Mouse (Mus musculus): ENCODE data around the gene Bag6. TPM values are rescaled to one million over a fixed set of nuclear protein-coding genes. Genes with fewer than 3 reads are reported as not detected.
A peak's percentile ranks its signal among the peaks of the same experiment; 100 is the strongest.

The Bag6 gene
- total RNA-seq (2022), result 100 to 1,000 TPM; 233 to 266 (median 242) TPM

- peak; percentile 94 for DNase-seq (ENCODE audit: low spot score)
Observed at GRCm38 (mm10) chr17:35134801-35135590, at the start of gene Bag6. Gene Bag6 (plus strand): TSS chr17:35135178.

- DNase-seq (ENCODE audit: low spot score), result no peak
Observed at GRCm38 (mm10) chr17:35085208-35085865, 49.6 kb upstream of the Bag6 start, which contains the start of gene Ly6g6f. Gene Ly6g6f (minus strand): TSS chr17:35085610.

- no peak for DNase-seq (ENCODE audit: low spot score)
Observed at GRCm38 (mm10) chr17:35088151-35088550, 46.8 kb upstream of the Bag6 start.

- DNase-seq (ENCODE audit: low spot score), result peak; percentile 92
Observed at GRCm38 (mm10) chr17:35088825-35089644, 45.9 kb upstream of the Bag6 start, which contains the start of gene Abhd16a. Gene Abhd16a (plus strand): TSS chr17:35089263.

GRCm38 (mm10) chr17:35090166-35090932, 44.6 kb upstream of the Bag6 start:
- DNase-seq (ENCODE audit: low spot score), result no peak

GRCm38 (mm10) chr17:35092403-35093198, 42.4 kb upstream of the Bag6 start:
- no peak for DNase-seq (ENCODE audit: low spot score)

GRCm38 (mm10) chr17:35094475-35095365, 40.3 kb upstream of the Bag6 start:
- DNase-seq (ENCODE audit: low spot score), result no peak

- no peak for DNase-seq (ENCODE audit: low spot score)
Observed at GRCm38 (mm10) chr17:35096597-35096996, 38.4 kb upstream of the Bag6 start.

- no peak for DNase-seq (ENCODE audit: low spot score)
Observed at GRCm38 (mm10) chr17:35097164-35097655, 37.8 kb upstream of the Bag6 start.

- no peak for DNase-seq (ENCODE audit: low spot score)
Observed at GRCm38 (mm10) chr17:35100196-35100765, 34.7 kb upstream of the Bag6 start.

GRCm38 (mm10) chr17:35101161-35101560, 33.8 kb upstream of the Bag6 start:
- DNase-seq (ENCODE audit: low spot score), result no peak

- DNase-seq (ENCODE audit: low spot score), result no peak
Observed at GRCm38 (mm10) chr17:35102299-35102698, 32.7 kb upstream of the Bag6 start.

- no peak for DNase-seq (ENCODE audit: low spot score)
Observed at GRCm38 (mm10) chr17:35103221-35103690, 31.7 kb upstream of the Bag6 start.

GRCm38 (mm10) chr17:35104079-35104478, 30.9 kb upstream of the Bag6 start:
- DNase-seq (ENCODE audit: low spot score), result no peak

GRCm38 (mm10) chr17:35104754-35105153, 30.2 kb upstream of the Bag6 start:
- DNase-seq (ENCODE audit: low spot score), result no peak

- no peak for DNase-seq (ENCODE audit: low spot score)
Observed at GRCm38 (mm10) chr17:35105740-35106389, 29.1 kb upstream of the Bag6 start.

GRCm38 (mm10) chr17:35106522-35106921, 28.5 kb upstream of the Bag6 start:
- DNase-seq (ENCODE audit: low spot score), result no peak

GRCm38 (mm10) chr17:35108097-35108496, 26.9 kb upstream of the Bag6 start, which contains the start of gene Ly6g5c:
Gene Ly6g5c (plus strand): TSS chr17:35108279.
- no peak for DNase-seq (ENCODE audit: low spot score)
